Mouse (Mus musculus) kidney, postnatal 36 days (tissue): Measurements from ENCODE around the gene Amdhd2.
"Not testable (repeated sequence)": the region's sequence is repeated elsewhere in the genome, so short reads cannot be mapped to it uniquely, and the experiment has no call there.

Experiments
- DNase-seq, 2 experiments: peaks; one replicate each; pipeline ENCODE4 v3.0.0; 2021 to 2022; ENCODE audit warnings: mixed read lengths in 2 of 2

Amdhd2 gene

GRCm38 (mm10) chr17:24155742-24156141, 7.8 kb downstream of the Amdhd2 start:
- no peak for DNase-seq

- DNase-seq: peak; percentile 92 to 93
These were observed 9.1 kb downstream of the Amdhd2 start for GRCm38 (mm10) chr17:24154463-24154862.

DNA sequence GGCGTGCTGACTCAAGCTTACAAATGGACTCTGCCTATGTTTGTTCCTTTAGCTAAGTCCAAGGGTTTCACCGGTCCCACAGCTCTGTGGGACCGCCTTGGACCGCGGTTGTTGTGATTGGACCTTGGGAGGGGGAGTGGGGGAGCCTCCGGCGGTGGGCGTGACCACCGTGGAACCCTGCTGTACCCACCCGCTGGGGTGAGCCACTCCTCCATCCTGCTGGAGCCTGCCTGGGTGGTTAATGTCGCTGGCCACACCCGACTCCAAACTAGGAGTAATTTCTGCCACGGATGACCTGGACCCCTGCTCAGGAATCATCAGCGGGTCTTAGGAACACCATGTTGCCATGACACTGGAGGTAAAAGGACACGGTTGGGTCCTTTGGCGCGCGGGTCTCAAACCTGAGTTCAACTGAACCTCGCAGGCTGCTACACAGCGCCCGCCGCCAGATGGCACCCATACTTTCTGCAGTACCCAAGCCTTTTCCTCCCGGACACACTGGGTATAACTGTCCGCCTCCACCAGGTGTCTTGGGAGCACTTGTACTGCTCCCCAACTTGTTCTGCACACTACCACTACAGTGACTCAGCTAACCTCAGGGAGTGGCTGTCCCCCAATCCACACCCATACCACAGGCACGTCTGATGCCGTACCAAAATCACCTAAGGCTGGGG, 11.5 kb downstream of the Amdhd2 start:
- DNase-seq: peak; percentile 88 to 94

DNA sequence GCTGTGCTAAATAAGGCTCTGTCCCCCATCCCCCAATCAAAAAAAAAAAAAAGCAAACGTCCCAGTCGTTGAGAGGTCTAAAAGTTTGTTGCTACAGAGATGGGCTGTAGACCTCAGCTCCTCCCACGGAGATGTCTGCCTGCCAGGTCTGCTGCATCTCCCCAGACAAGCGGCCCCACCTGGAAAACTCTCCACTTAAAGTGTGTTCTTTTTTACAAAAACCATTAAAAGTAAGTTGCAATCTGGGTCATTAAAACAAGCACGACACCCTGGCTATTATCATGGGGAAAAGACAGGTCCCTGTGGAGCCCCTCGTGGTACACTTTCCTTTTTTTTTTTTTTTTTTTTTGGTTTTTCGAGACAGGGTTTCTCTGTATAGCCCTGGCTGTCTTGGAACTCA, 12.2 kb downstream of the Amdhd2 start:
- DNase-seq: no peak

GRCm38 (mm10) chr17:24150824-24151223, 12.7 kb downstream of the Amdhd2 start, which contains the start of gene Pdpk1:
Gene Pdpk1 (minus strand): TSS chr17:24150924.
- no peak for DNase-seq

- DNase-seq: no peak
These were observed 14.1 kb downstream of the Amdhd2 start for GRCm38 (mm10) chr17:24149421-24149820.

GRCm38 (mm10) chr17:24142897-24143296, 20.7 kb downstream of the Amdhd2 start:
- DNase-seq: no peak

DNA sequence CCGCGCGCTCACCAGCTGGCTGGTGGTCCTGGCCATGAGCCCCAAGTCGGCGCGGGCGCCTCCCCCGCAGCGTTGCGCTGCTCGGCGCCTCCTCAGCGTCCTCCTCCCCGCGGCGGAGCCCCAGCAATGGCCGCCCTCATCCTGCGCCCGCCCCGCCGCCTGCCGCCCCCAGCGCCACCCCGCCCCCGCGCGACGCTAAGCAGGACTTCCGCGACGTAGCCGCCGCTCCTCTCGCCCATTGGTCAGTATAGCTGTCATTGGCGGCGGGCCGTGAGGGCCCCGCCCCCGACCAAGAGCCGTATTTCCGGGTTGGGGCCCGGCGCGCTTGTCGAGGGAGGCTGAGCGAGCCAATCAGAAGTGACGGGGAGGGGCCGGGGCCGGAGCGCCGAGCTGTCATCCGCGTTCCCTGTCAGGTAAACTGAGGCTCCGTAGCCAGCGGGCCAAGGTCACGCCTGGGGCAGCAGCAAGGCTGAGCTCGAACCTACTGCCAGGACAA, 22.1 kb downstream of the Amdhd2 start:
- DNase-seq: peak; percentile 98 to 99

GRCm38 (mm10) chr17:24140845-24141424, 22.6 kb downstream of the Amdhd2 start:
- DNase-seq: peak; percentile 63 to 68

DNA sequence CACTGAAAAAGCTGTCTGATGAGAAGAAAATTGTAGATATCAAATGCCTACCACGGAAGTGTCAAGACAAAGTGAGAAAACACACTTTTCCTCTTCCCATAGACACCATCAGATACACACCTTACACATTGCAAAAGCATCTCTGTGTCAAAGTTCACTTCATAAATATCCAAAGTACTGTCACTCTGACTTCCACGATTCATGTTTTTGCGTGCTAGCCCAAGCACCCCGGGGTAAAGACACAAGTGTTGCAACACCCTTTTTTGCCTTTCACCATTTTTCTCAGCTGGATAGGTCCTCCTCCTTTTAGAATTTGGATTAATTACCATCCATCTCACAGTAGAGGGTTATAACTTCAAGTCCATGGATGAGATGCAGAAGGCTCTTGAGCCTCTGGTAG, 23.6 kb downstream of the Amdhd2 start:
- no peak for DNase-seq

GRCm38 (mm10) chr17:24139256-24139655, 24.3 kb downstream of the Amdhd2 start:
- DNase-seq: no peak

DNA sequence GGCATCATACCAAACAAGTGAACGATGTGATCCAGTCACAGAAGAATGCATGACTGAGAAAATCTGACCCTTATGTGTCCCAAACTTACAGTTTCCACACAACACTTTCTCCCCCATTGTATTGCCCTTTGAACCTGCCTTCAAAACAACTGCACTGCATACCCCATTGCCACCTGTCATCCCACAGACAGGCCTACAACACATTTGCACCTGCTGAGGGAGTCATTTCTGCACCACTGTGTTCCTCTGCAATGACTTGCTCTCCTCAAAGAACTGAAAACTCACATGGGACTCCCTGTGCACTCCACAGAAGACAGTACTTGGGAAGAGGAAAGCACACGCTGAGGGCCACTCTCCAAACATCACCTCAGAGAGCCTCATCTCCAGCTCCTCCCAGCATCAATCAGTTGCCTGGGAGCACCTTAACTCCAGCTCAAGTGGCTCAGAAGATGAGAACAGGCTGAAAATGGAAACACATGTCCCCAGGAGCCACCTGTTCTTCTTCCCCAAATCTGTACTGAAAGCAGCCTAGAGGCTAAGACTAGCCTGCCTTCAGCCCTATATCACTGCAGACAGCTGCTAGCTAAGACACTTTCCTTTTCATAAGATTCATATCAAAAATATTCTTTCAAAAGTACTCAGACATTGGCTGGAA, 26.2 kb downstream of the Amdhd2 start:
- DNase-seq: no peak

DNA sequence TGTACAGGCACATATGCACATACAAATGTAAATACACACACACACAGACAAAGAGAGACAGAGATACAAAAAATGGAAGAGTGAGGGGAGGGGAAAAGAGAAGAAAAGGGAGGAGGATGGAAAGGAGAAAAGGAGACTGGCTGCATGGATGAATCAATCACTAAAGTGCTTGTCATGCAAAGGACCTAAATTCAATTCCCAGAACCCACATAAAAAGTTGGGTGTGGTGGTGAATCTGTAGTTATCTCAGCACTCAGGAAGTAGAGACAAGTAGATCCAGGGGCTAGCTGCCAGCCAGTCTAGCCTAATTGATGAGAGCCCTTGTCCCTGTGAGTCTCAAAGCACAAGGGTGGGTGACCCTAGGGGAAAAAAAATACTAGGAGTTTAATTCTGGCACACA, 29.5 kb downstream of the Amdhd2 start:
- DNase-seq: no peak

DNA sequence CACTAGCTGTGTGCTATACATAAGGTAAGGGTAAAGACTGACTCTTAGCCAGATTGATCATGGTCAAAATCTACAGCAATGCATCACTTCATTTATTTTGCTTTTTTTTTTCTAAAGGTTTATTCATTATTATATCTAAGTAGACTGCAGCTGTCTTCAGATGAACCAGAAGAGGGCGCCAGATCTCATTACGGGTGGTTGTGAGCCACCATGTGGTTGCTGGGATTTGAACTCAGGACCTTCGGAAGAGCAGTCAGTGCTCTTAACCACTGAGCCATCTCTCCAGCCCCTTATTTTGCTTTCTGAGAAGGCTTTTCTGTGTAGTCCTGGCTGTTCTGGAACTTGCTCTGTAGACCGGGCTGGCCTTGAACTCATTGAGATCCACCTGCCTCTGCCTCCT, 30.6 kb downstream of the Amdhd2 start:
- DNase-seq: not testable (repeated sequence)

DNA sequence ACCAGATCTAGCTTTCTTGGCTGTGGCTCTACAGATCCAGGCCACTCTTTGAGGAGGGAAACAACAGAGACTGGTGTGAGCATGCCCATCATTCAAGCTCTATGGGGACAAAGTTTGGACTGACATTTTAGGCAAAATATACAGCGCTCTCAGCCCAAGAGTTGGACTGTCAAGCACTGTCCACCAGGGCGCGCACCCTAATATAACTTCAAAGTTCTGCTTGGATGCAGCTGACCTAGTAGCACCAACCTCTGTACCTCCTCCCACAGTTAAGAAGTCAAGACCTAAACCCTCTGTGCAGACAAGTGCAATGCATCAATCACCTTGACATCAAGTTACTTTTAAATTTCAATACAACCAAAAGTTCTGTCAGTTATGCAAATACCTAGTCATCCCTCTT, 32.0 kb downstream of the Amdhd2 start:
- peak; percentile 38 to 52 for DNase-seq

DNA sequence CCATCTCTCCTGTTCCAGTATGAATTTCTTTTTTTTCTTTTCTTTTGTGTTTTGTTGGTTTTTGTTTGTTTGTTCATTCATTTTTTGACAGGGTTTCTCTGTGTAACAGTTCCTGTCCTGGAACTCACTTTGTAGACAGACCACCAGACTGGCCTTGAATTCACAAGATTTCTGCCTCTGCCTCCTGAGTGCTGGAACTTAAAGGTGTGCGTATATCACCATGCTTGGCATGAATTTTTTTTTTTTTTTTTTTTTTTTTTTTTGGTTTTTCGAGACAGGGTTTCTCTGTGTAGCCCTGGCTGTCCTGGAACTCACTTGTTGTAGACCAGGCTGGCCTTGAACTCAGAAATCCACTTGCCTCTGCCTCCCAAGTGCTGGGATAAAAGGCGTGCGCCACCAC, 34.3 kb downstream of the Amdhd2 start:
- DNase-seq: not testable (repeated sequence)

GRCm38 (mm10) chr17:24127592-24127991, 36.0 kb downstream of the Amdhd2 start:
- no peak for DNase-seq

DNA sequence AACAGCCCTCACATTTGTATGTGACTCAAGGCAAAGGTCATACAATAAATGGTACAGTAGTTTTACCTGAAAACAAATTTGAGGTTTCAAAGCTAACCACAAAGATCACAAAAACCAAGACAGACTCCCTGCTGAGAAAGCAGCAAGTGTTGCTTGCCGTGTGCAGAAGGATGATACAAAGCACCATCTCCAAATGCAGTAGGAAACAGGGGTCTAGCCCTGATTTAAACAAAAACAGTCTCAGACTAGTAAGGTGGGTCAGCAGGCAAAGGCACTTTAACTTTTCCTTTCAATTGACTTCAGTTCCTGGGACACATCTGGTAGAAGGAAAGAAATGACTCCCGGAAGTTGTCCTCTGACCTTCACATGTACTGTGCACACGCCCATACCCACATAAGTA, 36.8 kb downstream of the Amdhd2 start:
- DNase-seq: no peak

DNA sequence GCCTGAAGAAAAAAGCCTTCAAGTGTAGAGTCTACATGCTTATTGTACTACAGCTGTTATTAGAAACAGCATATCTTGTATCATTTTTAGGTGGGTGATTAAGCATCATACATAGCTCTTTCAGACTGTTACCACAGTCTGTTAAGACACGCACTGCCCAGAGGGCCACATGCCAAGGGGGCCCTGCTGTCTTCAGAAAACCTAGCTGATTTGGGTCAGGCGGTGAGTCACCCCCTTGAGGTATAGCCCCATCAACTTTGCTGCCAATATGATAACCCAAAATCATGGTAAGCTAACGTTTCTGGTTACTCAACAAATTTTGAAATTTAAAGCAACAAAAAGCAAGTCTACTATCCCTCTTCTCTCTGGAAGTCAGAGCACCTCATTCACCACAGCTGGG, 44.1 kb downstream of the Amdhd2 start:
- DNase-seq: no peak

- no peak for DNase-seq
These were observed 50.5 kb downstream of the Amdhd2 start for GRCm38 (mm10) chr17:24113031-24113430.

GRCm38 (mm10) chr17:24111256-24111655, 52.3 kb downstream of the Amdhd2 start:
- no peak for DNase-seq

DNA sequence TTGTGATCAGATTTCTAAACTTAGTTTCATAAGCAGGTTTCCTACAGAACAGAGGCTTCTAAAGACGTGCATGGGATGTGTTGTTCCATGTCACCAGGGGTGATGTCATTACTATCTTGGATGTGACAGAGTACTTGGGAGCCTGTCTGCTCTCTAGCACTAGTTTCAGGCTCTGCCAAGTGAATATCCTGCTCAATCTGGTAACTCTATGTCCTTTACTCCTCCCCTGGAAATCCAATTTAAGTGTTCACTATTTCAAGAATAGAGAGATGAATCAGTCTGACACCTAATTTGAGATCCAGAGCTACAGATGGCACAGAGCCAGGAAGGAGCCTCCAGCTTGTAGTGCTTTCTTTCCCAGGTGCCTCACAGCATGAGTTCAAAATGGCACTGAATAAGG, 54.7 kb downstream of the Amdhd2 start:
- peak in 1 of 2 experiments; percentile 11 for DNase-seq
